Mouse (Mus musculus): ENCODE measurements around the gene Tacc2. TPM values are rescaled to one million over a fixed set of nuclear protein-coding genes. Genes with fewer than 3 reads are reported as not detected.

Tacc2 gene
- polyA plus RNA-seq, 1 experiment from 2014 or later = 15.6 TPM

- no peak for TF ChIP-seq CTCF (IDR thresholded peaks at IDR 0.05; ENCODE audit: low read depth)
- TF ChIP-seq EP300 (optimal IDR thresholded peaks at IDR 0.05) = no peak
- Histone ChIP-seq H3K4me2 (replicated peaks; ENCODE audit: low read depth) (0 out of 2 replicates have a peak overlapping the region, but pooled peaks have one; percentile 28), H3K27ac (replicated peaks) (peak overlapping the region; percentile 100; the same call in 1 of the 2 replicates), H3K4me1 (replicated peaks; ENCODE audit: control insufficient read depth, insufficient read depth) (0 out of 2 replicates have a peak, but pooled peaks cover 3% of the 10 kb centered on the region), H3K36me3 (ENCODE audit: control insufficient read depth, insufficient read depth, low read length) (0 out of 2 replicates have a peak, but pooled peaks cover under 1% of the 10 kb centered on the region), H3K9ac (ENCODE audit: low read length) (peak overlapping the region; percentile 99; the same call in 1 of the 2 replicates), H3K4me3 (ENCODE audit: low read depth, low read length) (no peak overlapping the region), H3K9me3 (ENCODE audit: control insufficient read depth, low read length) (0 out of 2 replicates have a peak, but pooled peaks cover 2% of the 10 kb centered on the region), H3K27me3 (ENCODE audit: control insufficient read depth, insufficient read depth, low read length) (no peaks in the 10 kb centered on the region)
- DNase-seq (ENCODE audit: low spot score) = no peak
- ATAC-seq (ENCODE audit: low FRiP score, low TSS enrichment) = no peak
- WGBS = 77% methylated on average over 12 of the region's 12 CpGs
Measured at GRCm38 (mm10) chr7:130547635-130548175, 29.5 kb upstream of the Tacc2 start.

GRCm38 (mm10) chr7:130552780-130553179 lies 24.5 kb upstream of the Tacc2 start:
- Histone ChIP-seq H3K27ac (replicated peaks) (peak overlapping the region; percentile 40; the same call in 1 of the 2 replicates), H3K9me3 (ENCODE audit: control insufficient read depth, low read length) (0 out of 2 replicates have a peak, but pooled peaks cover 2% of the 10 kb centered on the region), H3K4me1 (replicated peaks; ENCODE audit: control insufficient read depth, insufficient read depth) (no peaks in the 10 kb centered on the region), H3K27me3 (ENCODE audit: control insufficient read depth, insufficient read depth, low read length) (no peaks in the 10 kb centered on the region), H3K36me3 (ENCODE audit: control insufficient read depth, insufficient read depth, low read length) (no peaks in the 10 kb centered on the region), H3K9ac (ENCODE audit: low read length) (no peak overlapping the region), H3K4me3 (ENCODE audit: low read depth, low read length) (no peak overlapping the region), H3K4me2 (replicated peaks; ENCODE audit: low read depth) (no peak overlapping the region)
- TF ChIP-seq CTCF (IDR thresholded peaks at IDR 0.05; ENCODE audit: low read depth) = no peak
- WGBS = 55% methylated on average over 5 of the region's 5 CpGs
- ATAC-seq (ENCODE audit: low FRiP score, low TSS enrichment) (no peak), DNase-seq (ENCODE audit: low spot score) (no peak)

GRCm38 (mm10) chr7:130553321-130553720 lies 23.9 kb upstream of the Tacc2 start:
- H3K4me3 ChIP-seq (ENCODE audit: low read depth, low read length) = no peak overlapping the region
- WGBS = 61% methylated on average over 4 of the region's 4 CpGs
- ATAC-seq (ENCODE audit: low FRiP score, low TSS enrichment) (no peak), DNase-seq (ENCODE audit: low spot score) (no peak)
- H3K27me3 ChIP-seq (ENCODE audit: control insufficient read depth, insufficient read depth, low read length) = no peaks in the 10 kb centered on the region
- no peaks in the 10 kb centered on the region for H3K36me3 ChIP-seq (ENCODE audit: control insufficient read depth, insufficient read depth, low read length)
- H3K4me1 ChIP-seq (replicated peaks; ENCODE audit: control insufficient read depth, insufficient read depth) = no peaks in the 10 kb centered on the region
- TF ChIP-seq CTCF (IDR thresholded peaks at IDR 0.05; ENCODE audit: low read depth) = no peak
- TF ChIP-seq EP300 (optimal IDR thresholded peaks at IDR 0.05) = no peak
- H3K4me2 ChIP-seq (replicated peaks; ENCODE audit: low read depth) = no peak overlapping the region
- H3K9me3 ChIP-seq (ENCODE audit: control insufficient read depth, low read length) = 0 out of 2 replicates have a peak, but pooled peaks cover 2% of the 10 kb centered on the region
- H3K9ac ChIP-seq (ENCODE audit: low read length) = no peak overlapping the region
- H3K27ac ChIP-seq (replicated peaks) = no peak overlapping the region; the same call in 1 of the 2 replicates

- H3K9ac ChIP-seq (ENCODE audit: low read length) = no peak overlapping the region
- H3K36me3 ChIP-seq (ENCODE audit: control insufficient read depth, insufficient read depth, low read length) = no peaks in the 10 kb centered on the region
- WGBS = 38% methylated on average over 5 of the region's 5 CpGs
- H3K4me3 ChIP-seq (ENCODE audit: low read depth, low read length) = no peak overlapping the region
- peak overlapping the region; percentile 79 for H3K27ac ChIP-seq (replicated peaks)
- H3K4me1 ChIP-seq (replicated peaks; ENCODE audit: control insufficient read depth, insufficient read depth) = no peaks in the 10 kb centered on the region
- H3K27me3 ChIP-seq (ENCODE audit: control insufficient read depth, insufficient read depth, low read length) = no peaks in the 10 kb centered on the region
- DNase-seq (ENCODE audit: low spot score) (no peak), ATAC-seq (ENCODE audit: low FRiP score, low TSS enrichment) (peak; percentile 58; the same call in 1 of the 2 replicates)
- no peak for TF ChIP-seq EP300 (optimal IDR thresholded peaks at IDR 0.05)
- no peaks in the 10 kb centered on the region for H3K9me3 ChIP-seq (ENCODE audit: control insufficient read depth, low read length)
- H3K4me2 ChIP-seq (replicated peaks; ENCODE audit: low read depth) = no peak overlapping the region
Measured at GRCm38 (mm10) chr7:130555597-130555996, 21.6 kb upstream of the Tacc2 start.

- Histone ChIP-seq H3K9ac (ENCODE audit: low read length) (no peak overlapping the region), H3K4me3 (ENCODE audit: low read depth, low read length) (no peak overlapping the region), H3K36me3 (ENCODE audit: control insufficient read depth, insufficient read depth, low read length) (no peaks in the 10 kb centered on the region), H3K4me2 (replicated peaks; ENCODE audit: low read depth) (no peak overlapping the region), H3K27me3 (ENCODE audit: control insufficient read depth, insufficient read depth, low read length) (no peaks in the 10 kb centered on the region), H3K4me1 (replicated peaks; ENCODE audit: control insufficient read depth, insufficient read depth) (no peaks in the 10 kb centered on the region; the same call in 1 of the 2 replicates), H3K9me3 (ENCODE audit: control insufficient read depth, low read length) (no peaks in the 10 kb centered on the region), H3K27ac (replicated peaks) (no peak overlapping the region)
- 64% methylated on average over 4 of the region's 4 CpGs for WGBS
- DNase-seq (ENCODE audit: low spot score) = no peak
- ATAC-seq (ENCODE audit: low FRiP score, low TSS enrichment) = no peak
- TF ChIP-seq CTCF (IDR thresholded peaks at IDR 0.05; ENCODE audit: low read depth) = no peak
- no peak for TF ChIP-seq EP300 (optimal IDR thresholded peaks at IDR 0.05)
Measured at GRCm38 (mm10) chr7:130558592-130558991, 18.6 kb upstream of the Tacc2 start.

GRCm38 (mm10) chr7:130560933-130561332 lies 16.3 kb upstream of the Tacc2 start:
- Histone ChIP-seq H3K27ac (replicated peaks) (no peak overlapping the region), H3K27me3 (ENCODE audit: control insufficient read depth, insufficient read depth, low read length) (no peaks in the 10 kb centered on the region), H3K4me3 (ENCODE audit: low read depth, low read length) (no peak overlapping the region), H3K36me3 (ENCODE audit: control insufficient read depth, insufficient read depth, low read length) (no peaks in the 10 kb centered on the region), H3K4me1 (replicated peaks; ENCODE audit: control insufficient read depth, insufficient read depth) (no peaks in the 10 kb centered on the region; the same call in 1 of the 2 replicates), H3K4me2 (replicated peaks; ENCODE audit: low read depth) (no peak overlapping the region), H3K9me3 (ENCODE audit: control insufficient read depth, low read length) (no peaks in the 10 kb centered on the region), H3K9ac (ENCODE audit: low read length) (no peak overlapping the region)
- ATAC-seq (ENCODE audit: low FRiP score, low TSS enrichment) (no peak), DNase-seq (ENCODE audit: low spot score) (no peak)
- 71% methylated on average over 1 of the region's 1 CpGs for WGBS
- TF ChIP-seq CTCF (IDR thresholded peaks at IDR 0.05; ENCODE audit: low read depth) (no peak), EP300 (optimal IDR thresholded peaks at IDR 0.05) (no peak)

Data from stomach, postnatal 0 days (tissue).